Mouse (Mus musculus): Measurements from ENCODE around the gene E130208F15Rik.

DNA sequence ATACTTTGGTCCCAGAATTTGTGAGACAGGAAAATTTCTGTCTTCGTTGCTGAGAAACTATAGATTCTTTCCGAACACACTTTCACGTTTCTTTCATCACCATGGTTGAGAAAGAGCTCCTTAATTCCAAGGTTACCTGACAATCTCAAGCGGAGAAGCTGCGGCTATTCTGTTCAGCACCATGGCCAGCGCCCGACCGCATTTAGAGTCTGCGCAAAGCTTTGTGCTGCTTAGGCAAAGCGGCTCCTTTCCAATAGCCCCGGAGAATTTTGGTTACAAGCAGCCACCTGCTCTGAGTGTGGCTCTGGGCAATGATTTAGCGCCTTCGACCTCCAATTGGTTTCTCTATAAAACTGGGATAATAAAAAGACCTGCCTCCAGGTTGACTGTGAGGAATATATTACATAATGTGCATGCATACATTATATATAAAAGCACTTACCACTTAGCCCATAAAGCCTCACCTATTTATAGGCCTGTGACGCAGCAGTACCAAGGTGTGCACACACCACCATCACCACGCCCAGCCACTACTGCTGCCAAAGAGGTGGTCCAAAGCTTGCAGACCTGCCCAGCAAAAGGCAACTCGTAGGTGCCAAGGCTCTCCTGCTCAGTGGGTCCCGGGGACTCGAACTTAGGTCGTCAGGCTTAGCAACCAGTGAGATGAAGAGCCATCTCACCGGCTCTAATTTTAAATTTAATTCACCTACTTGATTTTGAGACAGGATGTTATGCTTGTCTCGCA, 25.3 kb downstream of the E130208F15Rik start:
- TF ChIP-seq POLR2A (IDR thresholded peaks at IDR 0.05; ENCODE audit: extremely low read depth, insufficient read depth, low read length) (no peak), CTCF (IDR thresholded peaks at IDR 0.05; ENCODE audit: low read depth, low read length) (0 out of 2 replicates have a peak, but pooled peaks have one; percentile 10)

All from liver, adult 2 months (tissue).